Mouse (Mus musculus) heart, postnatal 0 days (tissue): ENCODE measurements around the gene Nf2. TPM values are rescaled to one million over a fixed set of nuclear protein-coding genes. Genes with fewer than 3 reads are reported as not detected.

Experiments used
- ATAC-seq: fragments of 200-750 bp; cut with Nextera tagmentation; 2 replicates; pipeline ENCODE4 v1.8.0; 2017; ENCODE audit warnings: low read depth, moderate number of reproducible peaks, moderate library complexity; ENCODE audit not compliant: insufficient read depth
- DNase-seq: peaks from one replicate; pipeline ENCODE4 v3.0.0-alpha.2; 2016; ENCODE audit warnings: low spot score
- H3K27ac ChIP-seq: fragments of 300-500 bp; sonication (generic); 2 replicates; pipeline ENCODE4 v1.5.1; 2014; ENCODE audit warnings: low read depth, mild to moderate bottlenecking
- H3K27me3 ChIP-seq: fragments of 300-500 bp; sonication (generic); 2 replicates; pipeline ENCODE4 v1.6.1; 2014; ENCODE audit warnings: low read length, mixed read lengths; ENCODE audit not compliant: control insufficient read depth, insufficient read depth
- H3K36me3 ChIP-seq: fragments of 300-500 bp; sonication (generic); replicated peaks from 2 replicates; pipeline ENCODE4 v1.6.1; 2014; ENCODE audit warnings: low read length, mixed read lengths; ENCODE audit not compliant: control insufficient read depth, insufficient read depth
- H3K4me1 ChIP-seq: fragments of 300-500 bp; sonication (generic); 2 replicates; pipeline ENCODE4 v1.6.1; 2014; ENCODE audit warnings: antibody characterized with exemption; ENCODE audit not compliant: control insufficient read depth, insufficient read depth
- H3K4me2 ChIP-seq: fragments of 300-500 bp; sonication (generic); 2 replicates; pipeline ENCODE4 v1.6.1; 2014; ENCODE audit warnings: low read depth, mild to moderate bottlenecking, low read length, moderate library complexity
- H3K4me3 ChIP-seq: fragments of 300-500 bp; sonication (generic); 2 replicates; pipeline ENCODE4 v1.5.1; 2014; ENCODE audit warnings: low read depth, low read length
- H3K9ac ChIP-seq: fragments of 300-500 bp; sonication (generic); replicated peaks from 2 replicates; pipeline ENCODE4 v1.6.1; 2014; ENCODE audit warnings: low read depth, low read length, mixed read lengths
- H3K9me3 ChIP-seq: fragments of 300-500 bp; sonication (generic); replicated peaks from 2 replicates; pipeline ENCODE4 v1.6.1; 2016; ENCODE audit warnings: low read length; ENCODE audit not compliant: control insufficient read depth
- CTCF ChIP-seq: IDR thresholded peaks from 2 replicates; pipeline ENCODE4 v1.5.1; 2016; ENCODE audit warnings: antibody characterized with exemption, control low read depth, low read depth
- EP300 ChIP-seq: IDR thresholded peaks from 2 replicates; pipeline ENCODE4 v1.6.1; 2016; ENCODE audit warnings: antibody characterized with exemption, low read depth
- WGBS: fragments of 180-500 bp; shearing (Covaris S2); extraction: QIAGEN DNeasy Blood & Tissue Kit; methylation state at CpG from one replicate; pipeline ENCODE4 v1.1.7; 2014; 5-methylcytosine and 5-hydroxymethylcytosine counted together
- polyA plus RNA-seq: library from polyadenylated mRNA; unstranded; fragments of >200 nt; fragmentation: Nextera tagmentation; extraction: Ambion mirVana; gene quantifications from 2 replicates; pipeline ENCODE4 v1.2.1, GENCODE M21; 2015
- total RNA-seq: library from RNA; depleted of rRNA; stranded (reverse); fragments of >200 nt; gene quantifications from 2 replicates; pipeline ENCODE4 v1.2.3, GENCODE M21; 2014; ENCODE audit warnings: low replicate concordance

Gene Nf2
- total and polyA plus RNA-seq, 2 experiments from 2014 or later, result 36.7 to 56.3 TPM

DNA sequence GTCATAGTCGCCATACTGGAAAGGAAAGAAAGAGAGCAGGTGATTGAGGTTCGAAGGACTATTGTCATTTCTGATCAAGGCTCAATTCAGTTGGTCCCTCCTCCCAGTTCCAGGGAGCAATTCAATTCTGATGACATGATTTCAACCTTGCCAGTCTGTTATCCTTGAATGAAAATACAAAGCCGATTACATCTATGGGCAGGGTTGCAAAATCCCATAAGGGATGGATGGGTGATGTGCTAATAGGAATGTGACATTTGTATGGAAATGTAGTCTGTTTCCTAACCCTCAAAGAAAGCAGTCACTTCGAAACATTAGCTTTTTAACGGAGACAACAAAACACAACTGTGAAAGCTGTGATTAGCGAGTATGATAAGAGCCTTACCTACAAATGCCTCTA is 41.0 kb downstream of the Nf2 start:
- TF ChIP-seq EP300 (no peak), CTCF (no peak)
- no peak overlapping the region for H3K27ac ChIP-seq
- no peak for ATAC-seq

DNA sequence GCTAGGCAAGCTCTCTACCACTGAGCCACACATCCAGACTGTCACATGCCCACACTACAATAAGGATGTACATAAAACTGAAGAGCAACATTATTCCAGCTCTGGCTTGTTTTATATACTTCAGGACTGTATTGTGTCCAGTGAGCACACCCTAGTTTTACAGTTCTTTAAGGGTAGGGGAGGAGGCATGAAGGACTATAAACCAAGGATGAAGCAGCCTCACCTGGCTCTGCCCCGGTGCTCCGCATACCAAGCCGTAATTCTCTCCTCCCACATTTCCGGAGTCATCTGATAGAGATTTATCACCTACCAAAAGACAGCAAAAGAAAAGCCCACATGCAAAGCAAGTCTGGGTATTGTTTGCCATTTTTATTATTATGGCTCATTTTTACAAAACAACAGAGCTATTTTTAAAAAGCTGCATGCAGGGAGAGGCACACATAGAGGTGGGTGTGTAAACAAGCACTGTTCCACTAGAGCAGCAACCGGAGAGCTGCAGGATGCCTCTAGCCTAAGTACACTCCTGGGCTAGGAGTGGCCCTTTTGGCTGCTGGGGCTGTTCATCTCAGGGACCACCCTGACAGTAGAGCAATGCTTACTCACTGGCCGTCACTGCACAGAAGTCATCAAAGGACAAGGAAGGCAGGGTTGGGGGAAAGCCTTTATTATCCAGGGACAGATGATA is 43.2 kb downstream of the Nf2 start:
- TF ChIP-seq EP300 (no peak), CTCF (no peak)
- no peak overlapping the region for H3K9ac ChIP-seq
- DNase-seq (no peak), ATAC-seq (no peak)
- no peak overlapping the region for H3K27ac ChIP-seq
- WGBS, result 69% methylated on average over 6 of the region's 6 CpGs
- no peaks in the 10 kb centered on the region for H3K9me3 ChIP-seq
- 0 out of 2 replicates have a peak, but pooled peaks cover 3% of the 10 kb centered on the region for H3K4me1 ChIP-seq
- H3K36me3 ChIP-seq, result peaks cover 37% of the 10 kb centered on the region; the same call in 1 of the 2 replicates
- no peak overlapping the region for H3K4me3 ChIP-seq
- H3K4me2 ChIP-seq, result no peak overlapping the region
- H3K27me3 ChIP-seq, result no peaks in the 10 kb centered on the region

More for the DNA sequence above, 41.0 kb downstream of the Nf2 start:
- no peak overlapping the region for H3K4me2 ChIP-seq
- no peaks in the 10 kb centered on the region for H3K9me3 ChIP-seq
- 0 out of 2 replicates have a peak, but pooled peaks cover 3% of the 10 kb centered on the region for H3K4me1 ChIP-seq
- whole genome bisulfite sequencing, result 92% methylated on average over 6 of the region's 6 CpGs
- no peaks in the 10 kb centered on the region for H3K27me3 ChIP-seq
- peaks cover 21% of the 10 kb centered on the region; the same call in 1 of the 2 replicates for H3K36me3 ChIP-seq
- H3K4me3 ChIP-seq, result no peak overlapping the region
- DNase-seq, result no peak
- no peak overlapping the region for H3K9ac ChIP-seq

DNA sequence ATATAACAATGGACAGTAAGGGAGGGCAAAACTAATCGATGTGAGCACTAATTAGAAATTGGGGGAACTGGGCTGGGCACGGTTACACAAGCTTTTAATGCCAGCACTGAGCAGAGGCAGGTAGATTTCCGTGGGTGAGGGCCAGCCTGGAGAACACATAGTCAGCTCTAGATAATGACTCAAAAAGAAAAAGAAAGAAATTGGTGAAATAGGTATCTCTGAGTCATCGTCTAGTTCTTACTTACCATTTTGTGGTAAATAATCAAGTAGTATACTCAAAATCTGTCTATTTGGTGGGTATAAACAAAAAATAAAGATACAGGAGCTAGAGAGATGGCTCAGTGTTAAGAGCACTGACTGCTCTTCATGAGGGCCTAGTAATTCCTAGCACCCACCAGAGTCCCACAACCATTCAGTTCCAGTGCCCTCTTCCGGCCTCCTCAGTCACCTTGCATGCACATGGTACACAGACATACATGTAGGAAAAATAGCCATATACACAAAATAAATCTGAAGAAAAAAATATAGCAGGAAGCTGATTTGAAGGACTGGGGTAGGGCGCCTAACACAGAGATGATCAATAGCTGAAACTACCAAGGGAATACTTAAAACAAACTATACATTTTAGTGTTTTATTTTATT is 44.3 kb downstream of the Nf2 start:
- Histone ChIP-seq H3K4me2 (no peak overlapping the region), H3K4me3 (no peak overlapping the region), H3K27ac (no peak overlapping the region), H3K27me3 (no peaks in the 10 kb centered on the region), H3K9me3 (no peaks in the 10 kb centered on the region), H3K9ac (no peak overlapping the region), H3K36me3 (peaks cover 37% of the 10 kb centered on the region; the same call in 1 of the 2 replicates), H3K4me1 (0 out of 2 replicates have a peak, but pooled peaks cover 3% of the 10 kb centered on the region)
- ATAC-seq (no peak), DNase-seq (no peak)
- 89% methylated on average over 6 of the region's 6 CpGs for WGBS
- TF ChIP-seq EP300 (no peak), CTCF (no peak)

DNA sequence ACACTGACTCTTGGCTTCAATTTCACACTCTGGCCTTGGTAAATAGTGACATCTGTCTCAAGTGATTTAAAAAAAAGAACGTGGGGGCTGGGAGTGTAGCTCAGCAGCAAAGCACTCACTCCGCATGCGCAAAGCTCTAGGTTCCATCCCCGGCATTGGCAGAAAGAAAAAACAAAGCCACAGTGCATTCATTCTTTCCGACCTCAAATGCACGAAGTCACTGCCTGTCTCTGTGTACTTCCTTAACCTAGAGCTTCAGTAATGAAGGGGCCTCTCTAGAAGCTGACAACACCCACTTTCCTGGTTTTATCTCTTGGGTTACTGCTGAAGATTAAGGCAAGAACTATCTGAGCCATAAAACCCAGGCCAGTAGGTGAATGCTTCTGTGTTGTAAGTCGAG is 45.4 kb downstream of the Nf2 start:
- WGBS, result 38% methylated on average over 7 of the region's 7 CpGs
- no peaks in the 10 kb centered on the region for H3K9me3 ChIP-seq

DNA sequence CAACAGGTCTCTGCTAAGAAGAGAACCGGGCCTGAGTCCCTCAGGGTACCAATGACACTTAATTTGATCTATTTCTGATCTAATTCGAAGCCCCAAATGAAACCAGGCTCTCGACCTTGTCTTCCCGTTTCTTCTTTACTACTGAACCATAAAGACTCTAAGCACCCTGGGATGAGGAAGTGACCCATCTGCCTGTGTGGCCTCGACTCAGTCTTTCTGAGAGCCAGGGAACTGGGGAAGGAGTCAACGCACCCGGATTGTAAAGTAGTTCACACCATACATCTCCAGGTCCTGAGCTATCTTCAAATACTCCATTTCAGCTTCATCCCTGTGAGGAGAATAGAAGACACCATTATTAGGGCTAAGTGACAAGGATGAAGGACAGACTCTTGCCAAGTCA is 45.9 kb downstream of the Nf2 start:
- H3K9ac ChIP-seq, result no peak overlapping the region
- H3K4me3 ChIP-seq, result no peak overlapping the region
- H3K4me1 ChIP-seq, result 0 out of 2 replicates have a peak, but pooled peaks cover 3% of the 10 kb centered on the region
- H3K4me2 ChIP-seq, result no peak overlapping the region
- WGBS, result 67% methylated on average over 7 of the region's 7 CpGs
- ATAC-seq (no peak), DNase-seq (no peak)
- no peaks in the 10 kb centered on the region for H3K9me3 ChIP-seq
- TF ChIP-seq EP300 (no peak), CTCF (no peak)
- no peaks in the 10 kb centered on the region for H3K27me3 ChIP-seq
- peaks cover 40% of the 10 kb centered on the region; the same call in 1 of the 2 replicates for H3K36me3 ChIP-seq
- no peak overlapping the region for H3K27ac ChIP-seq

More for the DNA sequence above, 45.4 kb downstream of the Nf2 start:
- H3K4me2 ChIP-seq, result no peak overlapping the region
- H3K36me3 ChIP-seq, result peaks cover 36% of the 10 kb centered on the region; the same call in 1 of the 2 replicates
- no peak overlapping the region for H3K4me3 ChIP-seq
- TF ChIP-seq EP300, result no peak
- no peak for TF ChIP-seq CTCF
- 0 out of 2 replicates have a peak, but pooled peaks cover 3% of the 10 kb centered on the region for H3K4me1 ChIP-seq
- ATAC-seq (no peak), DNase-seq (peak; percentile 24)
- H3K27ac ChIP-seq, result no peak overlapping the region
- H3K9ac ChIP-seq, result no peak overlapping the region
- no peaks in the 10 kb centered on the region for H3K27me3 ChIP-seq
